Mouse (Mus musculus): Measurements from ENCODE around the gene Scand1.

DNA sequence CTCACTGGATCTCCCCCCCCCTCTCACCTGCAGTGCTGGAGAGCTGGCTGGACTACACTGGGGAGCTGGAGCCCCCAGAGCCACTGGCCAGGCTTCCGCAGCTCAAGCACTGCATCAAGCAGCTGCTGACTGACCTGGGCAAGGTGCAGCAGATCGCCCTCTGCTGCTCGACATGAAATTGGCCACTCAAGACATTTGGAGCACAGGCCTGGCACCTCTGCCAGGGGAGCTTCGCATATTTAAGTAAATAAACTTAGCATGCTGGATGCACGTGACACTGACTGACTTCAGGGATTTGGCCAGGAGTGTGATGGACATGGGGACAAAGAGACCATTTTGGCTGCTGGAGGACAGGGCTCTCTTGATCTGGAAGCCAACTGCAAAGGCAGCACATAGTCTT is 5.2 kb downstream of the Scand1 start:
- TF ChIP-seq POLR2A (IDR thresholded peaks at IDR 0.05; ENCODE audit: insufficient read depth, low read depth, low read length) (no peak), CTCF (IDR thresholded peaks at IDR 0.05; ENCODE audit: insufficient read depth, low read depth, low read length) (0 out of 2 replicates have a peak, but pooled peaks have one; percentile 22)

All from olfactory bulb, adult 2 months (tissue).